Mouse (Mus musculus) olfactory bulb, adult 2 months (tissue): ENCODE results near the gene Cand1.

ENCODE experiments used
- CTCF ChIP-seq: fragments of 200-500 bp; IDR thresholded peaks from 2 replicates; pipeline ENCODE4 v1.5.1; 2012; ENCODE audit warnings: low read depth, mild to moderate bottlenecking, low read length, moderate library complexity; ENCODE audit not compliant: insufficient read depth
- POLR2A ChIP-seq: fragments of 200-500 bp; IDR thresholded peaks from 2 replicates; pipeline ENCODE4 v1.6.1; 2012; ENCODE audit warnings: mild to moderate bottlenecking, low read depth, low read length, moderate library complexity; ENCODE audit not compliant: insufficient read depth

- TF ChIP-seq POLR2A (no peak), CTCF (no peak)
These were observed 78.0 kb downstream of the Cand1 start for GRCm38 (mm10) chr10:119161820-119162382.
